Mouse (Mus musculus): ENCODE data around the gene Exoc2. TPM values are rescaled to one million over a fixed set of nuclear protein-coding genes. Genes with fewer than 3 reads are reported as not detected.

Gene Exoc2
- polyA plus RNA-seq, 1 experiment = 10.4 TPM

- no peak for TF ChIP-seq POLR2A (IDR thresholded peaks at IDR 0.05; ENCODE audit: borderline replicate concordance, control insufficient read depth, low read depth, low read length)
- TF ChIP-seq CTCF (IDR thresholded peaks at IDR 0.05; ENCODE audit: control insufficient read depth, insufficient read depth, low read length) = no peak
- Histone ChIP-seq H3K4me1 (ENCODE audit: control insufficient read depth, insufficient read depth, low read length) (no peaks in the 10 kb centered on the region; the same call in 1 of the 2 replicates), H3K27ac (ENCODE audit: control insufficient read depth, insufficient read depth, low read depth, low read length, poor library complexity) (no peak overlapping the region), H3K4me3 (replicated peaks; ENCODE audit: control insufficient read depth, low read depth, low read length) (no peak overlapping the region)
- 59% methylated on average over 4 of the region's 4 CpGs for WGBS
These were observed 42.3 kb downstream of the Exoc2 start for GRCm38 (mm10) chr13:30931613-30932012.

- WGBS = 74% methylated on average over 2 of the region's 2 CpGs
- TF ChIP-seq CTCF (IDR thresholded peaks at IDR 0.05; ENCODE audit: control insufficient read depth, insufficient read depth, low read length) (no peak), POLR2A (IDR thresholded peaks at IDR 0.05; ENCODE audit: borderline replicate concordance, control insufficient read depth, low read depth, low read length) (no peak)
- no peak overlapping the region for H3K4me3 ChIP-seq (replicated peaks; ENCODE audit: control insufficient read depth, low read depth, low read length)
- H3K27ac ChIP-seq (ENCODE audit: control insufficient read depth, insufficient read depth, low read depth, low read length, poor library complexity) = no peak overlapping the region
- H3K4me1 ChIP-seq (ENCODE audit: control insufficient read depth, insufficient read depth, low read length) = no peaks in the 10 kb centered on the region; the same call in 1 of the 2 replicates
These were observed 44.8 kb downstream of the Exoc2 start for GRCm38 (mm10) chr13:30929119-30929518.

GRCm38 (mm10) chr13:30924269-30924668 is 49.6 kb downstream of the Exoc2 start:
- no peak overlapping the region for H3K4me3 ChIP-seq (replicated peaks; ENCODE audit: control insufficient read depth, low read depth, low read length)
- H3K27ac ChIP-seq (ENCODE audit: control insufficient read depth, insufficient read depth, low read depth, low read length, poor library complexity) = no peak overlapping the region
- TF ChIP-seq POLR2A (IDR thresholded peaks at IDR 0.05; ENCODE audit: borderline replicate concordance, control insufficient read depth, low read depth, low read length) = no peak
- TF ChIP-seq CTCF (IDR thresholded peaks at IDR 0.05; ENCODE audit: control insufficient read depth, insufficient read depth, low read length) = no peak
- 91% methylated on average over 6 of the region's 6 CpGs for WGBS
- H3K4me1 ChIP-seq (ENCODE audit: control insufficient read depth, insufficient read depth, low read length) = no peaks in the 10 kb centered on the region

GRCm38 (mm10) chr13:30921914-30922313 is 52.0 kb downstream of the Exoc2 start:
- H3K27ac ChIP-seq (ENCODE audit: control insufficient read depth, insufficient read depth, low read depth, low read length, poor library complexity) = no peak overlapping the region
- TF ChIP-seq POLR2A (IDR thresholded peaks at IDR 0.05; ENCODE audit: borderline replicate concordance, control insufficient read depth, low read depth, low read length) = no peak
- no peak for TF ChIP-seq CTCF (IDR thresholded peaks at IDR 0.05; ENCODE audit: control insufficient read depth, insufficient read depth, low read length)
- WGBS = 73% methylated on average over 4 of the region's 4 CpGs
- H3K4me1 ChIP-seq (ENCODE audit: control insufficient read depth, insufficient read depth, low read length) = no peaks in the 10 kb centered on the region
- no peak overlapping the region for H3K4me3 ChIP-seq (replicated peaks; ENCODE audit: control insufficient read depth, low read depth, low read length)

GRCm38 (mm10) chr13:30913757-30914156 is 60.1 kb downstream of the Exoc2 start:
- H3K4me3 ChIP-seq (replicated peaks; ENCODE audit: control insufficient read depth, low read depth, low read length) = no peak overlapping the region
- H3K27ac ChIP-seq (ENCODE audit: control insufficient read depth, insufficient read depth, low read depth, low read length, poor library complexity) = no peak overlapping the region
- no peaks in the 10 kb centered on the region for H3K4me1 ChIP-seq (ENCODE audit: control insufficient read depth, insufficient read depth, low read length)
- TF ChIP-seq POLR2A (IDR thresholded peaks at IDR 0.05; ENCODE audit: borderline replicate concordance, control insufficient read depth, low read depth, low read length) = no peak
- no peak for TF ChIP-seq CTCF (IDR thresholded peaks at IDR 0.05; ENCODE audit: control insufficient read depth, insufficient read depth, low read length)

- H3K4me1 ChIP-seq (ENCODE audit: control insufficient read depth, insufficient read depth, low read length) = no peaks in the 10 kb centered on the region
- TF ChIP-seq CTCF (IDR thresholded peaks at IDR 0.05; ENCODE audit: control insufficient read depth, insufficient read depth, low read length) (no peak), POLR2A (IDR thresholded peaks at IDR 0.05; ENCODE audit: borderline replicate concordance, control insufficient read depth, low read depth, low read length) (no peak)
- WGBS = 32% methylated on average over 4 of the region's 4 CpGs
- no peak overlapping the region for H3K4me3 ChIP-seq (replicated peaks; ENCODE audit: control insufficient read depth, low read depth, low read length)
- no peak overlapping the region for H3K27ac ChIP-seq (ENCODE audit: control insufficient read depth, insufficient read depth, low read depth, low read length, poor library complexity)
These were observed 60.9 kb downstream of the Exoc2 start for GRCm38 (mm10) chr13:30913028-30913427.

GRCm38 (mm10) chr13:30911931-30912625 is 61.8 kb downstream of the Exoc2 start:
- Histone ChIP-seq H3K27ac (ENCODE audit: control insufficient read depth, insufficient read depth, low read depth, low read length, poor library complexity) (no peak overlapping the region), H3K4me1 (ENCODE audit: control insufficient read depth, insufficient read depth, low read length) (no peaks in the 10 kb centered on the region), H3K4me3 (replicated peaks; ENCODE audit: control insufficient read depth, low read depth, low read length) (no peak overlapping the region)
- no peak for TF ChIP-seq CTCF (IDR thresholded peaks at IDR 0.05; ENCODE audit: control insufficient read depth, insufficient read depth, low read length)
- TF ChIP-seq POLR2A (IDR thresholded peaks at IDR 0.05; ENCODE audit: borderline replicate concordance, control insufficient read depth, low read depth, low read length) = no peak
- 77% methylated on average over 5 of the region's 5 CpGs for WGBS

GRCm38 (mm10) chr13:30910889-30911288 is 63.0 kb downstream of the Exoc2 start:
- Histone ChIP-seq H3K4me3 (replicated peaks; ENCODE audit: control insufficient read depth, low read depth, low read length) (no peak overlapping the region), H3K4me1 (ENCODE audit: control insufficient read depth, insufficient read depth, low read length) (no peaks in the 10 kb centered on the region), H3K27ac (ENCODE audit: control insufficient read depth, insufficient read depth, low read depth, low read length, poor library complexity) (no peak overlapping the region)
- no peak for TF ChIP-seq CTCF (IDR thresholded peaks at IDR 0.05; ENCODE audit: control insufficient read depth, insufficient read depth, low read length)
- TF ChIP-seq POLR2A (IDR thresholded peaks at IDR 0.05; ENCODE audit: borderline replicate concordance, control insufficient read depth, low read depth, low read length) = no peak
- WGBS = 89% methylated on average over 5 of the region's 5 CpGs

Measured in bone marrow, adult 2 months (tissue).